Mouse (Mus musculus): Measurements from ENCODE around the gene Shh.

DNA sequence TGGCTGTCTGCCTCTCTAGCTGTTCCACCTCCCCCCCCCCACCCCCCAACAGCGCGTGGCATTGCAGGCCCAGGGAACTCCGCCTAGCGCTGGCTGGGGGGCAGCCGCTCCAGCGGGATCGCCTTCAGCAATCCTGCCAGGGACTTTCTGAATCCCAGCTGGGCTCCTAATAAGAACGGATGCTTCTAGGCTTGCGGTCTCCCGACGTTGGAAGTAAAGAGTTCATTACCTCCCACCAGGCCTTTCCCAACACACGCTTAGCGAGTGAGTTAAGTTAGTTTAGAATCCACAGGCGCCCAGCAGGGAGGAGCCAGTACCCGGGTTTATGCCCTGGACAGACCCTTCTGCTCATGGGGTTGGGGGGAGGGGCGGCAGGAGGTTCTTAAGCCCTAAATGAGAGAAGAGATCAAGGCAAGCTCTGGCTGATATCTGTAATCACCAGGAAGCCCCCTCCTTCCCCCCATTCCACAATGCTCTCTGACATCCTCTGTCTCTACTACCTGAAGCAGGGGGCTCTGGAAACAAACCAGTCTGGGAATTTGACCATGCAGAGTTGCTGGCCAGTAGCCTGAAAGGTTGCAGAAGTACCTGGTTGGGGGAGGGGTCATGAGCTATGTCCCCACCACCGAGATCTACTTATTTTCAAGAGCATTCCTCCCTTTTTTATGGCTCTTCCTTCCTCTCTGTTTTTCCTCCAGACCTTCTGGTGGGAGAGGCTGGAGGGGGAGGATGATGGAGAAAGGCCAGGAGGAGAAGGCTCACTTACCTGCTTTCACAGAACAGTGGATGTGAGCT is 6.3 kb downstream of the Shh start:
- TF ChIP-seq KAT2A (IDR thresholded peaks at IDR 0.05; ENCODE audit: insufficient replicate concordance, low read length): no peak
- no peak for TF ChIP-seq CTCF (conservative IDR thresholded peaks at IDR 0.05 in 1 of 2, IDR thresholded peaks at IDR 0.05 in 1 of 2; ENCODE audit: low read depth in 2 of 2, low read length in 2 of 2)
- TF ChIP-seq EP300 (IDR thresholded peaks at IDR 0.05; ENCODE audit: low read length): no peak
- no peak for TF ChIP-seq JUN (IDR thresholded peaks at IDR 0.05; ENCODE audit: insufficient read depth, low read depth, low read length)
- no peak for TF ChIP-seq POLR2A (IDR thresholded peaks at IDR 0.05; ENCODE audit: low read depth, low read length)
- TF ChIP-seq HCFC1 (IDR thresholded peaks at IDR 0.05; ENCODE audit: low read depth, low read length): no peak
- no peak for TF ChIP-seq ELF1 (IDR thresholded peaks at IDR 0.05; ENCODE audit: low read depth, low read length)

Data from CH12.LX (cell line).